Mouse (Mus musculus) brain, embryonic 14.5 days (tissue): ENCODE results near the gene Chchd1.

ENCODE experiments used
- CTCF ChIP-seq: fragments of 200-500 bp; IDR thresholded peaks from 2 replicates; pipeline ENCODE4 v1.5.1; 2012; ENCODE audit warnings: inconsistent platforms, mild to moderate bottlenecking, moderate library complexity, borderline replicate concordance; ENCODE audit not compliant: insufficient read depth, insufficient read length; ENCODE audit errors: extremely low read depth
- POLR2A ChIP-seq: fragments of 200-500 bp; IDR thresholded peaks from 2 replicates; pipeline ENCODE4 v1.6.1; 2012; ENCODE audit warnings: mild to moderate bottlenecking, inconsistent platforms, borderline replicate concordance; ENCODE audit not compliant: poor library complexity, insufficient read depth, insufficient read length, severe bottlenecking; ENCODE audit errors: extremely low read depth

DNA sequence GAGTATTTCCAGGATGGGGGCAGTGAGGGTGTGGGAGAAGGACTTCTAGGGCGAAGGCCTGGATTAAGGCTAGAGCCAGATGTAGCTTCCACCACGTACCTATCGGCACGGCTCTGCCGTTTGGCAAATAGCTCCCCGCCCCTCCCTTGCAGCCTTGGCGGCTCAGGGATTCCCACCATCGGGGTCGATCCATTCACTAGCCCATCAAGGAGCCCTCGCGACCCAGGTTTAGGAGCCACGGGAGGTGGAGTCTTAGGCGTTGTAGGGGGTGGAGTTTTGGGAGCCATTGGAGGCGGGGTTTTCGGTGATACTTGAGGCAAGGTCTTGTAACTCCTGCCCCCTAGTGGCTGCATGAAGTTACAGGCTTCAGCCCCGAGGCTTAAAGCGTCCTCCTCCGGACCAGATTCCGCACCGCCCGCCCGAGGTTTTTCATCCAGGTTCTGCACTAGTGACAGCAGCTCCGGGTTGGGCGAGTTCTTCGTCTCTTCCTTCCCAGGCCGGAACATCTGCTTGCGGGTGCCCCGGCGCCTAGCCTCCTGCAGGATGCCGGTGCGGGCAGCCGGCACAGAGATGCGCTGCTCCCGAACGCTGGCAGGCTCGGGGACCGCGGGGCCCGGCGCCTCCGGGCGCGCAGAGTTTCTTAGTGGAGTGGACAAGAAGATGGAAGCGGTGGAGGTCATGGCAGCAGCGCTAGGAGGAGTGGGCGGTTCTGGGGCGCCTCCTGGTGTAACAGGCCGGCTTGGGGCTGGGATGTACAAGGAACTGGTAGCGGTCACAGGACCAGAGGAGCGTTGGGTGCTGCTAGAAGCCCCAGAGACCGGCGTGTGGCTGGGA is 41.8 kb upstream of the Chchd1 start:
- no peak for TF ChIP-seq POLR2A
- TF ChIP-seq CTCF: peak; percentile 93
